Mouse (Mus musculus): Measurements from ENCODE around the gene Bdkrb1. TPM values are rescaled to one million over a fixed set of nuclear protein-coding genes. Genes with fewer than 3 reads are reported as not detected.

Gene Bdkrb1
- total RNA-seq (2021), result under 1 TPM in 1 of 2 experiments, not detected in 1; 0.28 TPM
- long read RNA-seq, experiment 1, result 0 reads
- long read RNA-seq, experiment 2, result 0 reads

GRCm38 (mm10) chr12:105602581-105603210 lies at the start of gene Bdkrb1:
Gene Bdkrb1, plus strand, starts transcription at chr12:105603085.
- intact Hi-C loops (cut with DNase I), result no loop called here
- Histone ChIP-seq H3K27ac (0 out of 2 replicates have a peak within 1 kb of the TSS, but pooled peaks have one; percentile 16), H3K4me3 (no peak within 1 kb of the TSS)
- no peak for DNase-seq
- no peak for TF ChIP-seq CTCF (IDR thresholded peaks at IDR 0.05)

- intact Hi-C loops (cut with DNase I), result no loop called here
- peak; percentile 26 for DNase-seq
- Histone ChIP-seq H3K4me3 (no peak overlapping the region), H3K27ac (peak overlapping the region; percentile 38; the same call in 1 of the 2 replicates)
- no peak for TF ChIP-seq CTCF (IDR thresholded peaks at IDR 0.05)
These were observed 48.6 kb upstream of the Bdkrb1 start for GRCm38 (mm10) chr12:105554151-105554772.

GRCm38 (mm10) chr12:105555172-105555571 lies 47.7 kb upstream of the Bdkrb1 start:
- no peak for DNase-seq
- Histone ChIP-seq H3K4me3 (no peak overlapping the region), H3K27ac (no peak overlapping the region)
- intact Hi-C loops (cut with DNase I), result no loop called here
- no peak for TF ChIP-seq CTCF (IDR thresholded peaks at IDR 0.05)

GRCm38 (mm10) chr12:105557250-105557925 lies 45.5 kb upstream of the Bdkrb1 start:
- peak; percentile 75 for DNase-seq
- Histone ChIP-seq H3K27ac (peak overlapping the region; percentile 77), H3K4me3 (no peak overlapping the region)
- intact Hi-C loops (cut with DNase I), result no loop called here
- no peak for TF ChIP-seq CTCF (IDR thresholded peaks at IDR 0.05)

GRCm38 (mm10) chr12:105561007-105561534 lies 41.8 kb upstream of the Bdkrb1 start:
- intact Hi-C loops (cut with DNase I), result no loop called here
- no peak for DNase-seq
- Histone ChIP-seq H3K27ac (no peak overlapping the region), H3K4me3 (no peak overlapping the region)
- TF ChIP-seq CTCF (IDR thresholded peaks at IDR 0.05), result no peak

GRCm38 (mm10) chr12:105562056-105562820 lies 40.6 kb upstream of the Bdkrb1 start:
- Histone ChIP-seq H3K27ac (peak overlapping the region; percentile 63), H3K4me3 (peak overlapping the region; percentile 69)
- DNase-seq, result peak; percentile 39
- intact Hi-C loops (cut with DNase I), result no loop called here
- no peak for TF ChIP-seq CTCF (IDR thresholded peaks at IDR 0.05)

- peak; percentile 71 for DNase-seq
- Histone ChIP-seq H3K27ac (peak within 1 kb of the TSS; percentile 63), H3K4me3 (peak within 1 kb of the TSS; percentile 69)
- intact Hi-C loops (cut with DNase I), result no loop called here
- TF ChIP-seq CTCF (IDR thresholded peaks at IDR 0.05), result no peak
These were observed 39.8 kb upstream of the Bdkrb1 start, which contains the start of gene Bdkrb2 for GRCm38 (mm10) chr12:105562936-105563680. Gene Bdkrb2, plus strand, starts transcription at chr12:105563226.

GRCm38 (mm10) chr12:105563726-105564275 lies 39.1 kb upstream of the Bdkrb1 start:
- no peak for TF ChIP-seq CTCF (IDR thresholded peaks at IDR 0.05)
- intact Hi-C loops (cut with DNase I), result no loop called here
- Histone ChIP-seq H3K4me3 (peak overlapping the region; percentile 69), H3K27ac (peak overlapping the region; percentile 63)
- DNase-seq, result no peak

GRCm38 (mm10) chr12:105565221-105565620 lies 37.7 kb upstream of the Bdkrb1 start:
- Histone ChIP-seq H3K27ac (no peak overlapping the region), H3K4me3 (no peak overlapping the region)
- no peak for DNase-seq
- intact Hi-C loops (cut with DNase I), result no loop called here
- TF ChIP-seq CTCF (IDR thresholded peaks at IDR 0.05), result no peak

GRCm38 (mm10) chr12:105571867-105572266 lies 31.0 kb upstream of the Bdkrb1 start:
- H3K4me3 ChIP-seq, result no peak overlapping the region
- TF ChIP-seq CTCF (IDR thresholded peaks at IDR 0.05), result no peak
- no peak overlapping the region for H3K27ac ChIP-seq
- intact Hi-C loops (cut with DNase I), result no loop called here
- no peak for DNase-seq

- intact Hi-C loops (cut with DNase I), result no loop called here
- TF ChIP-seq CTCF (IDR thresholded peaks at IDR 0.05), result no peak
- no peak overlapping the region for H3K27ac ChIP-seq
- DNase-seq, result no peak
- H3K4me3 ChIP-seq, result no peak overlapping the region
These were observed 30.3 kb upstream of the Bdkrb1 start for GRCm38 (mm10) chr12:105572622-105573021.
